Mouse (Mus musculus) spleen, adult 2 months (tissue): ENCODE measurements at regions not wholly inside any gene's neighbourhood (a gene's known extent, or its start where the extent isn't known, plus 50 kb on each side); places are given as distances from the start of the nearest gene placed in this dataset.

Experiments
- DNase-seq, 2 experiments: peaks; one replicate each; pipeline versions ENCODE4 v3.0.0 to v3.0.0-alpha.2; 2012 to 2021; ENCODE audit warnings: low spot score in 2 of 2, low read depth in 1 of 2
- H3K27ac ChIP-seq: fragments of 200-500 bp; 2 replicates; pipeline ENCODE4 v1.5.1; 2012; ENCODE audit warnings: low read length, inconsistent platforms; ENCODE audit not compliant: insufficient read depth
- H3K27me3 ChIP-seq: fragments of 200-500 bp; 2 replicates; pipeline ENCODE4 v1.6.1; 2012; ENCODE audit warnings: mild to moderate bottlenecking, moderate library complexity, low read length, inconsistent platforms; ENCODE audit not compliant: control insufficient read depth, insufficient read depth
- H3K36me3 ChIP-seq: fragments of 200-500 bp; 2 replicates; pipeline ENCODE4 v1.6.1; 2012; ENCODE audit warnings: mild to moderate bottlenecking, low read length, inconsistent platforms; ENCODE audit not compliant: control insufficient read depth, insufficient read depth
- H3K4me1 ChIP-seq: fragments of 200-500 bp; 2 replicates; pipeline ENCODE4 v1.6.1; 2011; ENCODE audit warnings: inconsistent platforms; ENCODE audit not compliant: control insufficient read depth, insufficient read depth, insufficient read length
- H3K4me3 ChIP-seq: fragments of 200-500 bp; 2 replicates; pipeline ENCODE4 v1.5.1; 2011; ENCODE audit warnings: mild to moderate bottlenecking, inconsistent platforms; ENCODE audit not compliant: insufficient read depth, insufficient read length; ENCODE audit errors: extremely low read depth
- CTCF ChIP-seq: fragments of 200-500 bp; IDR thresholded peaks from 2 replicates; pipeline ENCODE4 v1.5.1; 2011; ENCODE audit warnings: mild to moderate bottlenecking, inconsistent platforms; ENCODE audit not compliant: insufficient read depth, insufficient read length, insufficient replicate concordance; ENCODE audit errors: extremely low read depth
- POLR2A ChIP-seq: fragments of 200-500 bp; IDR thresholded peaks from 2 replicates; pipeline ENCODE4 v1.6.1; 2011; ENCODE audit warnings: low read depth, low read length, inconsistent platforms
- WGBS: fragments of 180-500 bp; shearing (Covaris S2); methylation state at CpG from one replicate; pipeline ENCODE4 v1.1.7; 2018; 5-methylcytosine and 5-hydroxymethylcytosine counted together

- Histone ChIP-seq H3K4me3 (no peak overlapping the region), H3K36me3 (no peaks in the 10 kb centered on the region), H3K4me1 (no peaks in the 10 kb centered on the region), H3K27ac (no peak overlapping the region), H3K27me3 (no peaks in the 10 kb centered on the region)
- DNase-seq, result no peak
- TF ChIP-seq CTCF (no peak), POLR2A (no peak)
- 92% methylated on average over 3 of the region's 3 CpGs for WGBS
Observed at GRCm38 (mm10) chr12:70588234-70588633, 135.3 kb downstream of the Tmx1 start.

- no peak for DNase-seq
- Histone ChIP-seq H3K27ac (no peak overlapping the region; the same call in 1 of the 2 replicates), H3K4me1 (no peaks in the 10 kb centered on the region), H3K27me3 (no peaks in the 10 kb centered on the region), H3K36me3 (no peaks in the 10 kb centered on the region), H3K4me3 (no peak overlapping the region)
- no peak for TF ChIP-seq POLR2A
- TF ChIP-seq CTCF, result no peak
- WGBS, result 83% methylated on average over 2 of the region's 2 CpGs
Observed at GRCm38 (mm10) chr12:70589315-70589742, 136.4 kb downstream of the Tmx1 start.

GRCm38 (mm10) chr12:70590456-70591050, 137.7 kb downstream of the Tmx1 start:
- no peak for DNase-seq
- H3K4me1 ChIP-seq, result no peaks in the 10 kb centered on the region
- no peaks in the 10 kb centered on the region for H3K27me3 ChIP-seq
- no peak overlapping the region for H3K27ac ChIP-seq
- no peak overlapping the region for H3K4me3 ChIP-seq
- WGBS, result 89% methylated on average over 12 of the region's 12 CpGs
- H3K36me3 ChIP-seq, result no peaks in the 10 kb centered on the region
- TF ChIP-seq POLR2A (no peak), CTCF (no peak)

DNA sequence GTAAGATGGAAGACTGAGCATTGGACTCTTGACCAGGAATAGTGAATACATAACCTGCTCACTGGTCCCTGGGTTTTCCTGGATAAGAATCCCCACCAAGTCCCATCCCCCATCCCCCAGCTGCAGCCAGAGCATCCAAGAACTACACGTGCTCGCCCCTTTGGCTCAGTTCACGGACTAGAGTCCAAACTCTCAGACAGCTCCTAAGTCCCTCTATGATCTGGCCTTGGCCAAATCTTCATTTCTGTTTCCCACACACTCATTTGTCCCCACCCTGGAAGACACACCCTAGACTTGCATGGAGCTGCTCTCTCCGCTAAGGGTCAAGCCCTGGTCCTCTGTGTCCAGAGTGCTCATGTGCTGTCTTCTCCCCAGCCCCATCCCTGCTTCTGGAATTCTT, 139.9 kb downstream of the Tmx1 start:
- Histone ChIP-seq H3K4me3 (no peak overlapping the region), H3K27ac (no peak overlapping the region), H3K4me1 (no peaks in the 10 kb centered on the region), H3K27me3 (no peaks in the 10 kb centered on the region), H3K36me3 (no peaks in the 10 kb centered on the region)
- DNase-seq, result no peak
- WGBS, result 95% methylated on average over 4 of the region's 4 CpGs
- TF ChIP-seq CTCF (no peak), POLR2A (no peak)

DNA sequence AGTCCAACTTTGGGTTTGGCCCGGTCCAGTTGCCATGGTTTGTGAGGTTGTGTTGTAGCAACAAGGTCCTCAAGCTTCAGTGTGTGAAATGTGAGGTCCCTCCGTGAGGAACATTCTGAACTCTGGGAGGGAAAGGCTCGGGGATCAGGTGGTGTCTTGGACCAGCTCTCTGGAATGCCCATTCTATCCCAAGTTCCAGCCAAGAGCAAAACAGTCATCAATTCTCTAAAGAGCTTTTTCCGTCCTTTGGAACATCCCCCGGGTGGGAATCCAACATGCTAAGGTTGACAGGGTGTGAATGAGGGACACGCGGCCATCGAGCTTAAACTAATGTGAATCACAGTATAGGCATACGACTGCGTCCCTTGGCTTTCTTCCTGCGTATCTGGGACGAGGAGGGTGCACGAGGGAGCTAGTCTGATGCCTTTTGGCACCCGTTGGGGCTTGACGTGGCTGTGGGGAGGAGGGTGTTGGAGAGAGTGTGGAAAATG, 145.4 kb downstream of the Tmx1 start:
- H3K4me3 ChIP-seq, result no peak overlapping the region
- no peaks in the 10 kb centered on the region for H3K4me1 ChIP-seq
- 88% methylated on average over 15 of the region's 15 CpGs for WGBS
- no peak overlapping the region for H3K27ac ChIP-seq
- H3K36me3 ChIP-seq, result no peaks in the 10 kb centered on the region
- no peaks in the 10 kb centered on the region for H3K27me3 ChIP-seq
- no peak for TF ChIP-seq CTCF
- TF ChIP-seq POLR2A, result no peak
- DNase-seq, result no peak

- Histone ChIP-seq H3K27ac (no peak overlapping the region), H3K4me1 (no peaks in the 10 kb centered on the region), H3K36me3 (no peaks in the 10 kb centered on the region), H3K4me3 (no peak overlapping the region), H3K27me3 (no peaks in the 10 kb centered on the region)
- no peak for DNase-seq
- WGBS, result 82% methylated on average over 5 of the region's 6 CpGs
- no peak for TF ChIP-seq POLR2A
- TF ChIP-seq CTCF, result no peak
Observed at GRCm38 (mm10) chr12:70599731-70600130, 146.8 kb downstream of the Tmx1 start.

- H3K4me1 ChIP-seq, result no peaks in the 10 kb centered on the region
- WGBS, result 89% methylated on average over 1 of the region's 1 CpGs
- no peak for DNase-seq
- H3K4me3 ChIP-seq, result no peak overlapping the region
- no peak for TF ChIP-seq POLR2A
- no peak for TF ChIP-seq CTCF
- no peaks in the 10 kb centered on the region for H3K27me3 ChIP-seq
- H3K27ac ChIP-seq, result no peak overlapping the region
- no peaks in the 10 kb centered on the region for H3K36me3 ChIP-seq
Observed at GRCm38 (mm10) chr12:70603869-70604268, 151.0 kb downstream of the Tmx1 start.
